Mouse (Mus musculus): ENCODE results near the gene B3glct.

Gene B3glct

DNA sequence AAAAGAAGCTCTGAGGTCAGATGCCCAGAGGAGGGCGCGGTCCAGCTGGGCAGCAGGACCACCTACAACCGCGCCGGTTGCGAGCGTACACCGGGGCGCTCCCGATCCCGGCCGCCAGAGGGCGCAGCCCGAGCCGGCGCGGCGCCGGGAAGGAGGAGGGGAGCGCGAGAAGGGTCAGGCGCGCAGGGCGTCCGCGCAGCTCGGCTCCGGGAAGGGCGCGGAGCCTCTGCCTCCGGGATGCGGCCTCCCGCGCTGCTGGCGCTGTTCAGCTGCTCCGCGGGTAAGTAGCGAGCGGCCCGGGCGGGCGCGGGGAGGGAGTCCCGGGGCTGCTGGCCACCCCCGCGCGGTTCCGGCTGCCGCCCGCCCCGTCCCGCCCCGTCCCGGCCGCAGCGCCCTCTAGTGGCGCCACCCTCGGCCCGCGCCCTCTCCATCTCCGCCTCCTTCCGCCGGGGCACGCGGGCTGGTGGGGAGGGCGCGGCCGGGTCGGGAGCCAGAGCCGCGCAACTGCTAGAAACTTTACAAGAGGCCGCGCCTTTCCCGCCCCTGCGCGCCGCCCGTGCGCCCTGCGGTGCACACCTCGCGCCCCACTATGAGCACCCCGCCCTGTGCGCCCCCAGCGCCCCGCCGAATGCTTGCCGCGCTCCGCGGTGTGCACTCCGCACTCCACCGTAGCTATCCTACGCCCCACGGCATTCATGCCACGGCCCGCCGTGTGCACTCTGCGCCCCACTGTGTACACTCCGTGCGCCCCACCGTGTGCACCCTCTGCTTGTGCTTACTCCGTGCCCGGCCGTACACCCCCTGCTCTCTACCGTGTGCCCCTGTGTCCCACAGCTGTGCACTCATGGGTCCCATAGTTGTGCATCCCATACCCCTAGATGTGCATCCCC, at the start of gene B3glct:
Gene B3glct, plus strand, starts transcription at position 131 of the 890 bp plus-strand sequence.
- peak; percentile 65 for DNase-seq (ENCODE audit: low read depth, low spot score)

DNA sequence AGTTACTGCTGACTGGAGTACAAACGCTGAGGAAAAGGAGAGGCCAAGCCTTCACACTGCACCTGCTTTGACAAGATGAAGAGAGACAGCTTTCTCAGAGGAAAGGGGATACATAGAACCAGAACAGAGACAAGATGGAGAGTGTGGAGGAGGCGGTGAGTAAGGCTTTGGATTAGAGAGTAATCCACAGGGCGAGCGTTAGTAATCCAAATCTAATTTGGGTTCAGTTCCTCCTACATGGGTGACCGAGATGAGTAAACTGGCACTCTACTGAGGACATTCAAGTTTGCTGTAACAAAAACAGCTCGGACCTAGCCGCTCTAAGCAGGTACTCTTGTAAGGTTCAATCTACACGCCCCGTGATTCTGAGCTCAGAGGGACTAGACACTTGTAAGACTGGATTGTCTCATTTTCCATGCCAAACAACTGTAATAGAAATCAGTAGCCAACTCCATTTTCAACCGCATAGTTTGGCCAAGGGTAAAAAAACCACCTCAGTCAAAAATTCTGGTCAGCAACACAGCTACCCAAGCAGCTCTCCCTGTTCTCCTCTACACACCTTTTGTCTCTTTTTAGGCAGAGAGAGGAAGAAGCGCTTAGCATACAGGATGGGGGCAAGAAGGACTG, 43.5 kb upstream of the B3glct start:
- DNase-seq (ENCODE audit: low read depth, low spot score): no peak

DNA sequence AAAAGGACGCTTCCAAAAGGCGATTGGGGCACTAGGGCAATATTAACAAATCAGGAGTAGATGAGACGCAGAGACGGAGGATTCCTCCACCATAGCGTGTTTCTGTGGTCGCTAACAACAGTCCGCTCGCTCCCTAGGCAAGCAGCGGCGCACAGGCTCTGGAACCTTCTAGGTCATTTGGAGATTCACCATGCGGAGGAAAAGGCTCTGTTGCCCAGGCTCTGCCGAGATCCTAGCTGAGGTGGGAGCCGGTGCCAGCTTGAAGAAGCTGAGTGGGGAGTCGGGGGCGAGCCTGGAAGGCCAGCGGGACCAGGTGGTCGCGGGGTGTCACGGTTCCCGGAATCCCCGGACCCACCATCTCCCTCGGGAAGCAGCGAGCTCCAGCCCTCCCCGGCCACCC, 42.5 kb upstream of the B3glct start:
- no peak for DNase-seq (ENCODE audit: low read depth, low spot score)

DNA sequence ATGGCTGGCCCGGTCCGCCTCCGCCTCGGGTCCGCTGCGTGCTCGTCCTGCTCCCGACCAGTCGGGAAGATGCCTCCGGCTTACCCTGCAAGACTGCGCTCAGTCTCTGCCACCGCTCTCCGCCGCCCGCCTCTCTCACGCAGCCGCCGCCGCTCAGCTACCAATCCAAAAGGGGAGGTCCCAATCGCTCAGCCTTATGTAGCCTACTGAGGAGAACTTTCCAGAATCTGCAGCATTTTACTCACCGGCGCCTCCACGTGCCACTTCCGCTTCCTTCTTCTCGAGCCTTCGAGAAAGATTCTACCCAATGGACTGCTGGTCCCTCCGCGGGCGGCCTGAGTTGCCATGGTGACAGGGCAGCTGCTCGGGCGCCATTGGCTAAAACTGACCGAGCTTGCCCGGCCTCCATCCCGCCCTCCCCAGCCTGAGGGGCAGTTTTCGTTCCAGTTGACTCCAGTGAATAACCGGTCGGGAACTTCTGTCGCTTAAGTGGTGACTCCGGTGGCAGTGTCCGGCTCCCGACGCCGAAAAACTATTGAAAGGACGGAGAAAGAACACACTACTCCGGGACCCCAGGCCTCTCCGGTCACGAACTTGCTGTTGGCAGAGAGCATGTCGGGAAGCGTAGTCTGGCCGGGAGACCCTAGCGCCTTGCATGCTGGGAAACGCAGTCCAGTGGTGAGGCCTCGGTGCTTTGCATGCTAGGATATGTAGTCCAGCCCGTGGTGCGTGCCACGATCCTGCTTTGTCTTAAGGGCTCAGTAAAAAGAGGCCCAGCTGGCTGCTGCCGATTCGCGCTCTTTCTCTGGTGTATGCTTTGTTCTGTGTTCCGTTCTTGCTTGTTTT, 41.7 kb upstream of the B3glct start, which contains the start of gene Hsph1:
Gene Hsph1, minus strand, starts transcription at position 302 of the 846 bp plus-strand sequence.
- peak; percentile 99 for DNase-seq (ENCODE audit: low read depth, low spot score)

DNA sequence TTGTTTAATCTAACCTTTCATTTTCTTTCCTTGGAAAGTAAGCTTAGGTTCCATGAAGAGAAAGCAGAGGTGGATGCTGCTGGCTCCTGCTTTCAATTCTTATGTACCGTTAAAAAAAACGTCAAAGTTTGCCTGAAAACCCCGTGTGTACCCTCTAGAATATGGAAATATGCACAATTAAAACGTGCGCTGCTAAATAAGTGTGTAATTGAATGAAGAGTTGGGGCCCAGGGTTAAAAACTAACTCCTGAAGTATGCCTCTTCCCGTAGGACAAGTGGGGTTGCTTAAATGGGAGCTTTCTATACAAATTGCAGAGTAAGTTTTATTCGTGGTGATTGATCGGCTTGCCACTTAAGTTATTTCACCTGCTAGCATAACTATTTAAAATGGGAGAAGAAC, 40.7 kb upstream of the B3glct start:
- no peak for DNase-seq (ENCODE audit: low read depth, low spot score)

DNA sequence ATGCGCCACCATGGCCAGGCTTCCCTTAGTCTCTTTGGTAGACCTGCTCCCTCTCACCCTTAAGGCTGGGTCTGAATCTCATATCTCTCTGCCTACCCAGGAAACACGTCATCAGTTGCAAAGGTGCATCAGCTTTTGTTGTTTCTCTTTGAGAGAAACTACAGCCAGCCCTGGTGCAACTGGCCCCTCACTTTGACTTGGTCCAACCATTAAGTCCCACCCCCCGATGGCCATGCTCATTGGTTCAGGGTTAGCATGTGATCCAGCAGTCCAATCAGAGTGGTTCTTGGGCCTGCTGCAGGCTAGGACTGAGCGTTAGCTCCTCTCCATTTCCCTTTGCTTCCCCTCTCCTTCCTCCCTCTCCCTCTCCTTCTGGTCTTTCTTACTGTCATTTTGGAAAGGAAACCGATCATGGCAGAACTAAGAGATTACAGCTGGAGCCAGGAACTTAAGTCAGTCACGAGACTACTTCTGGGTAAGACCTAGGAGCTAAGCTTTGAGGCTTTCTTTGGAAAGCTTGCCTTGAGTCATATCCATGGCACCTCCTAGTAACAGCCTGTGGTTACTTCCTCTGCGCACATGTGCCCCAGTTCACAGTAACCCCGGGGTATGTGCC, 36.6 kb upstream of the B3glct start:
- DNase-seq (ENCODE audit: low read depth, low spot score): peak; percentile 94

DNA sequence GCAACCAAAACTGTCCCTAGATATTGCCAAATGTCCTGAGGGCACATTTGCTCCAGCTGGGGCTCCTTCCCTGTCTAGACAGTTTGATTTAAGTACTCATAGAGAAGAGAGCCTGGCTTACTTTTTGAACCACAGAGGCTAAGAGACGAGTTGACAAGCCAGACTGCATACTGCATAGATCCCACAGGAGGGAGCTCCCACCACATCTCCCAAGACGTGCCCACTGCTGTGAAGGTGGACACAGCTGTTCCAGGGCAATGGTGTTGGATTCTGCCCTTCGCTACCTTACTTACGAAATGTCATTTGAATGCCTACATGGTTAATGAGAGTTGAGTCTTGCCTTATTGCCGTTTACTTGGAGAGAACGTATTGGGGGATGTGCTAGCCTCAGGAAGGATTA, 35.7 kb upstream of the B3glct start:
- DNase-seq (ENCODE audit: low read depth, low spot score): peak; percentile 41

DNA sequence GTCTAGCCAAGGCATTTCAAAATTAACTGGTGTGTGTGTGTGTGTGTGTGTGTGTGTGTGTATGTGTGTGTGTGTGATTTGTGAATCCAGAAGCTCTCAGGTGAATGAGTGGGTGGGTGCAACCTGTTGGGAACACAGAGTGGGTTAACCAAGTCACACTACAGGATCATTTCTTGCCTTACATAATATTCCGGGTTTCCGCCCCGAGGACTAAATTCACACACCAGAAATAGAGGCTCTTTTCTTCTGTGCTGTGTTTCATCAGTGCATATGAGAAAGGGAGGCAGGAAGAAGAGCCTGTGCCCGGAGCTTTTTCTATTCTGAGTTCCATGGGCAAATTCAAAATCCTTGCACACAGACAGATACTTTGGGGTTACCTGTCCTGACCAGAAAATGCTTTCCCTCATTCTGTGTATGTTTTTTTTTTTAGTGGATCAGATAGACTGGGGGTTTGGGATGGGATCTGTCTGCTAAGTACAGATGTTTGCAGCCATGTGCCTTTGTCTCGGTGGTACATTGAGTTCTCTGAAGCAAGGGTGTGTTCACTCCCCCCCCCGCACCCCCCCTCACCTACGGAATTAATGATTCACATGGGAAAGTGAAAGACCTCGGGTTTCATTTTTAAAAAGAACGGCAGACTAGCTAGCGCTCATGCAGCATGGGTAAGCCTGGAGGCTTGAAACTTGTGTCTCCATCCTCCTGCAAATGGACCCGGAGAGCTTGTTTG, 35.1 kb upstream of the B3glct start:
- DNase-seq (ENCODE audit: low read depth, low spot score): no peak

DNA sequence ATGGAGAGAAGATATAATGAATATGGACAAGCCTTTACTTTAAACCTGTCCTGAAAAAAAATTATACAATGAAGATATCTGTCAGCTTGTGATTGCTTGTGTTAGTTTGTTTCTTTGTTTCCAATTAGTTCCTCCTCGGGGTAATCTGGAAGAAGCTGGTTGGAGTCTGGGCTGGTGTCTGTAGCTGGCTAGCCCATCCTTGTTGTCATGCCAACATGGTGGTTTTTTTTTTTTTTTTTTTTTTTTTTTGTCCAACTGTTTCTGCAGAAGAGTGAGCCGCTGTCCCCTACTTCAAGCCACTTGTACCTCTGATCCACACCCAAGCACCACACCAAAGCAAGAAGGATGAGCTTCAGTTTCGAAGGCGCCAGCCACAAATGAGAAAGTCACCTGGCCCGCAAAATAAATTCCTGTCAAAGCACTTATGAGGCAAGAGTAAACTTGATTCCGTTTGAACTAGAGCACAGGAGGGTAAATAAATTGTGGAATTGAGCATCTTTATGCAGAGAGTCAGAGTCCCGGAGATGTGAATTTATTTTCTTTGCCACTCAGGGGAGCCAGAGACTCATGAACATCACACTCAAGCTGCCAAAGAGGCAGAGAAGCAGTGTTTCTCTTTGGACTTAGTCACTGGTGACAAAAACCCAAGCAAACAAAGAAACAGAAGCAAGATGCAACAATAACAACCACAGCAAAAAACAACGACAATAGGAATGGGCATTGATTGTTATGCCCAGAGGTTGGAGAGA, 30.5 kb upstream of the B3glct start:
- DNase-seq (ENCODE audit: low read depth, low spot score): no peak

DNA sequence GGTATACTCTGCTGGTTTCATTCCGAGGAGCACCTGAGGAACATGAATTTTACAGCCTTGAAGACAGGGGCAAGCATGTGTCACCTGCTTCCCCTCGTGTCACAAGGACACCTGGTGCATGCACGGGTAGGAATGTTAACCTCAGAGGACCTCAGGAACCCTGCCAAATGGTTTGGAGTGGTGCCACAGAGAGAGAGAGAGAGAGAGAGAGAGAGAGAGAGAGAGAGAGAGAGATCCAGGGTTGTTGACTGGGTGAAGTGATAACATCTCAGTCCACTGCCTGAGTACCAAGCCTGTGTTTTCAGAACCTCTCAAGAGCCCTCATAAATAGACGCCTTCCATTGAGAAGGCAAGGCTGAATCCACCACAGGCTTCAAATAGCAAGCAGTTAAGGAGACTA, 29.8 kb upstream of the B3glct start:
- DNase-seq (ENCODE audit: low read depth, low spot score): no peak

DNA sequence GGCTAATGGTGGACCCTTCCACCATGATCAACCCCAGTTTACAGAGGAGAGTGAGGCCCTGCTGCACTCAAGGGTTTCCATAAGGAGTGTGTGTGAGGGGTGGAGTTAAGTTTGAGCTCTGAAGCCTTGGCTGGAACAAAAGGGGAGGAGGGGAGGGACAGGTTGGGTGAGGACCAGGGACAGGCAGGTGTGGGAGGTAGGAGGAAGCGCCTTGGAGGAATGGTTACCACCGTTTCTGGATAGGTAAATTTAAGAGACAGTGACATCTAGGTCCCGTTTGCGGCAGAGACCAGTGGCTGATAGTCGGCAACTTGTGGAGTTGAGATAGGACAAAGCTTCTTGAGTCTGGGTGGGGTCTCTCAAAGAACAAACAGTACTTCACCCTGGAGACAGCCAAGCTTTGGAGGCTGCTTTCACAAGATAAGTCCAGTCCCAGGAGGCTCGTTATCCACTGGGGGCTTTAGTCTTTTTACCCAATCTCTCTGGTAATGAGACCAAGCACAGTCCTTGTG, 29.1 kb upstream of the B3glct start:
- peak; percentile 48 for DNase-seq (ENCODE audit: low read depth, low spot score)

DNA sequence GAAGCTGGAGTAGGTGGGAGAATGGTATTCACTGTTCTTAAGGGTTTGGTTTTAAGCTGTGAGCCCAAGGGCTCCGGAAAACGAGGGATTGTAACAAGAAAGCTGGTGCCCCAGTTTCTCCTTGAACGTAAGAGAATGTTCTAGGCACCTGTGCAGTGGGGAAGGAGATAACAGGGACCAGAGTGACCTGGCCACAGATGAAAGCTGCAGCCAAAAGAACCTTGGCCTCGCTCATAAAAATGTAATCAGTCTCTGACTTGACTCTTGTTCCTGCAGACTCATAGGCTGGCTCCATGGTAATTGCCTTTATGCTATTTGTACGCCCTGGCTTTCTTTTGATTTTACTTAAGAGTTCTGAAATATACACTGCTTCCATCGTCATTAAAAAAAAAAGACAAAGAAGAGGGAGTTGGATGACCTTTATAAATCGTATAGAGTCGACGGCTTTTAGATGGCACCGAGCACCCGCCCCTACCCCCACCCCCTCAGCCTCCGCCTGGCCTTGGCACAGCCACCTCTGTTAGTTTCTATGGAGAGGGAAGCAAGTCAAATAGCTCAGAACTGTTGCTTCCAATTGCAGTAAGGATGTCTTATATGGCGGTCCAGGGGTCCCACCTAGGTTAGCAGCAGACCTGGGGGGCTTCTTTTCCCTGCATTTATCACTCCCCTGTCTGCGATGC, 28.4 kb upstream of the B3glct start:
- DNase-seq (ENCODE audit: low read depth, low spot score): no peak

DNA sequence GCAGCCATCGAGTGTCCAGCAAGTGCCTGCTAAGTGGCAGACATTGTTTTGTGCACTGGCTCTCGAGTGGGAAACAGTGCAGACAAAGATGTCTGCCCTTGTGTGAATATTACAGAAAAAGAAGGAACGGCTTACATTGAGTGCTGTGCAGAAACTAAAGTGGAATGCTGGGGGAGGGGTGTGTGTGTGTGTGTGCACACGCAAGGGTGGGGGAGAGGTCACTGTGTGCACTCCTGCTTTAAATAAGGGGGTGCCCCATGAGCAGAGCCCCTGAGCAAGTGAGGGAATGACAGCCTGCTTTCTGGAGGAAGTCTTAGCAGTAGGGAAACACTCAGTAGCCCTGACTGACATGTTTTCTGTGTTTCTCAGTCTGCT, 27.9 kb upstream of the B3glct start:
- DNase-seq (ENCODE audit: low read depth, low spot score): no peak

DNA sequence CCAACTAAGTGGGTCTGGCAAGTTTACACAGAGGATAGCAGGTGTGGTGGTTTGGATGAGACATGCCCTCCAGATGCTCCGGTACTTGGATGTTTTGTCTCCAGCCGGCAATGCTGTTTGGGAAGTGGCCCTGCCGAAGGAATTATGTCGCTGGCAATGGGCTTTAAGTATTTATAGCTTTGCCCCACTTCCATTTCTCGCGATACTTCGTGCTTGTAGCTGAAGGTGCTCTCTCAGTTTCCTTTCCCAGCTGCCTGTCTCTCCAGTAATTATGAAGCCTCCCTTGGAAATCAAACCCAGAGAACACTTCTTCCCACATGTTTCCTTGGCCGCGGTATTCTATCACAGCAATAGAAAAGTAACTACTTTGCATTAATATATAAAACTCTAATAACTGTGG, 22.4 kb upstream of the B3glct start:
- no peak for DNase-seq (ENCODE audit: low read depth, low spot score)

DNA sequence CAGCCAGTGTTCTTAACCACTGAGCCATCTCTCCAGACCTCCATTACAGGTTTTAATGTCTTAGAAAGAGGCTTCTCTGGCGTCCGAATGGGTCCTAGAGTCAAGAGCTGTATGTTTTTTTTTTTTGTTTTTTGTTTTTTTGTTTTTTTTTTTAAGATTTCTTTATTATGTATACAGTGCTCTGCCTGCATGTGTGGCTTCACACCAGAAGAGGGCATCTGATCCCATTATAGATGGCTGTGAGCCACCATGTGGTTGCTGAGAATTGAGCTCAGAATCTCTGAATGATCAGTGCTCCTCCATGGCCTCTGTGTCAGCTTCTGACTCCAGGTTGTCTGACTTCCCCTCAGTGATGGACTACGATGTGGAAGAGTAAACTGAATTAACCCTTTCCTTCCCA, 20.0 kb upstream of the B3glct start:
- no peak for DNase-seq (ENCODE audit: low read depth, low spot score)

DNA sequence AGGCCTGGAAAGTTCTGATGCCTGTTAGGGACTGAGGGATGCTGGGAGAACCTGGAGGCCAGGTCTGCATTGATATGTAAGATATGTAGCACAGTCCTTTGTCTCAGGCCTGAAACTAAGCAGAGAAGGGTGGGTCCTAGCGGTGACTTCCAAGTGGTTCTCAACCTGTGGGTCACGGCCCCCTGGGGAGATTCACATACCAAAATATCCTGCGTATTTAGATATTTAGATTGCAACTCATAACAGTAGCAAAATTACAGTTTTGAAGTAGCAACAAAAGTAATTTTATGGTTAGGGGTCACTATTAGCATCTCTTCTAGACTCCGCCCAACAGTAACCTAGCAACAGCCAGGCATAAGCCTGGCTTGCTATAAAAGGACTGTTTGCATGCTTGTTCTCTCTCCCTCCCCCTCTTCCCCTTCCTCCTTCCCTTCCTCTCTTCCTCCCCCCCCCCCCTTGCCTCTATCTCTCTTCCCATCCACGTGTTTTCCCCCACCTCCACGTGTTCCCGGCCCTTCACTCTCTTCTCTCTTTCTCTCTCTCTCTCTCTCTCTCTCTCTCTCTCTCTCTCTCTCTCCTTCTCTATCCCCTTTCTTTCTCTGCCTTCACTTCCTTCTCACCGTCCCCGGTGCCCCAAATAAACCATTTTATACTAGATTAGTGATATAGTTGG, 19.2 kb upstream of the B3glct start:
- DNase-seq (ENCODE audit: low read depth, low spot score): peak; percentile 33

DNA sequence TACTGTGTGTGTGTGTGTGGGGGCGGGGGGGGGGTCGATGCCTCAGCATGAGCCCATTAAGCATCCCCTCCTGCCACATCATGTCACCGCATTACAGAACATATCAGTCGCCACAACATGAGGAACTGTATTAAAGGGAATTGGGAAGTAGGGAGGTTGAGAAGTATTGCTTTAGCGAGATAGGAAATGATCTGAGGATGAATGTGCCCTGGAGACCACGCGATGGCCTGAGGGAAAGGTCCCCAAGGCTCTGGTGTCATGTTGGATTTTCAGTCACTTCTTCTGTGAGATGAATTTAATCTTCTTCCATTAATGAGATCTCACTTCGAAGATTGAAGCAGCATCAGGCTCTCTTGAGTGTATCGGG, 18.6 kb upstream of the B3glct start:
- DNase-seq (ENCODE audit: low read depth, low spot score): no peak

DNA sequence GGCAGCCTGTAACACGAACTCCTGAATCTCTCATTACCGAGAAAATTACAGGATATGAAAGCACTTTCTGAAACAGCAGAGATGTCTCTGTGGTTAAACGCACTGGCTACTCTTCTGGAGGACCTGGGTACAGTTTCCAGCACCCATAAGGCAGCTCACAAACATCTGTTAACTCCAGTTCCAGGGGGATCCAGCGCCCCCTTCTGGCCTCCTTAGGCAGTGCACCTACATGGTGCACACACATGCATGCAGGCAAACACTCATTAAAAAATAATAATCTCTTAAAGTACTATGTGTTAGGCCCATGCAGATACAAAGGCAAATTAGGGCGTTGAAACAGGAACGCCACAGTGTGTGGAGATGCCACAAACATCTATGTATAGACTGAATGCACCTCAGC, 16.6 kb upstream of the B3glct start:
- no peak for DNase-seq (ENCODE audit: low read depth, low spot score)

DNA sequence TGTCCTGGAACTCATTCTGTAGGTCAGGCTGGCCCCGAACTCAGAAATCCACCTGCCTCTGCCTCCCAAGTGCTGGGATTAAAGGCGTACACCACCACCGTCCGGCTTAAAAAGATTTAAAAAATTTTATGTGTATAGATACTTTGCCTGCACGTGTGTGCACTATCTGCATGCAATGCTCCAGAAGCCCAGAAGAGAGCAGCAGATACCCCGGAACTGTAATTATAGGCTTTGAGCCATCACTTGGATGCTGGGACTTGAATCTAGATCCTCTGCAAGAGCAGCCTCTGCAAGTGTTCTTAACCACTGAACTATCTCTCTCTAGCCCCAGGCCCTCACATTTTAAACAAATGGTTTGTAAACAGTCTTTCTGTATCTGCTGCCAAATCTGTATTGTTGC, 15.1 kb upstream of the B3glct start:
- no peak for DNase-seq (ENCODE audit: low read depth, low spot score)

Data from ES-CJ7 (cell line).